Mouse (Mus musculus): ENCODE results near the gene Lhfpl4. TPM values are rescaled to one million over a fixed set of nuclear protein-coding genes. Genes with fewer than 3 reads are reported as not detected.
A peak's percentile ranks its signal among the peaks of the same experiment; 100 is the strongest.

The Lhfpl4 gene
- polyA plus RNA-seq, 1 experiment from 2014 or later = 29.6 TPM

DNA sequence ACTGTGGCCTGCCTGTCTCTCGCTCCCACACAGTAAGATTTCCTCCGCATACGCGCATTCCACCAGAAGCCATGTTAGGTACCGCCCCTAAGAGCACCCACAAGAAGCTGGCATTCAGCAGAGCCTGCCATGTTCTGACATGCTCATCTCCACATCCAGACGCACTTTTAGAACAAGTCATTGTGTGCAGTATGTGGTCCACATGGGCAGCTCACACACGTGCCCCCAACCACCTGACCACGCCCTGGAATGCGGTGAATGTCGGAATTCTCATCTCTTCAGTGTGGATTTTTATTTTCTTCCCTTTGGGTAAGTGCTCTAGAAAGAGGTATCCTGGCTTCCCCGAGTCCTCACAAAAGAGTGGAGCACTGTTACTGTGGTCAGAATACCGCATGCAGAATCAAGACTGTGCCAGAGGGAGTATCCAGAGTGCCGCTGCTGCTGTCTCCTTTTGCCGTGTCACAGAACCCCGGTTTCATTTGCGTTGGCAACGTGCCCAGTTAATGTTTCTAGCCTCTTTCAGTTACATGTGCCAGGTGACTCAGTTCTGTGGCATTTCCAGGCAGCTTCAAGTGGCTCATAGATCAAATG, 28.4 kb downstream of the Lhfpl4 start:
- peaks cover 9% of the 10 kb centered on the region for H3K4me1 ChIP-seq
- 73% methylated on average over 17 of the region's 17 CpGs for WGBS
- H3K9me3 ChIP-seq (replicated peaks) = no peaks in the 10 kb centered on the region
- H3K27me3 ChIP-seq = no peaks in the 10 kb centered on the region
- no peak overlapping the region for H3K27ac ChIP-seq
- no peak overlapping the region for H3K9ac ChIP-seq
- H3K36me3 ChIP-seq (ENCODE audit: poor library complexity, severe bottlenecking) = peaks cover 16% of the 10 kb centered on the region
- H3K4me3 ChIP-seq = no peak overlapping the region
- ATAC-seq = peak; percentile 45
- H3K4me2 ChIP-seq = no peak overlapping the region

DNA sequence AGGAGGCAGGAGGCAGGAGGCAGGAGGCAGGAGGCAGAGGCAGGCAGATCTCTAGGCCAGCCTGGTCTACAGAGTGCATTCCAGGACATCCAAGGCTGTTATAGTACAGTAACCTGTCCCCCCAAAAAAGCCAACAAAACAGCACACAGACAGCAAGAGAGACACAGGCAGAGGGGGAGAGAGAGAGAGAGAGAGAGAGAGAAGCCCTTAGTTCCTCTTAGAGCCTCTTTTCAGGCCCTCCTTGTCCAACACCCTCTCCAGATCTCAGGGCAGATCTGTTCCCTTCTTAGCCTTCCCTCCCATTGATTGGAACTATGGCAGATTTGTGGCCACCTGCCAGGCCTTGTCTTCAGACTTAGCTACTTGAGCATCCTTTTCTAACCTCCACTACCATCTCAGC, 31.7 kb downstream of the Lhfpl4 start:
- peaks cover 9% of the 10 kb centered on the region for H3K4me1 ChIP-seq
- no peak for ATAC-seq
- no peaks in the 10 kb centered on the region for H3K9me3 ChIP-seq (replicated peaks)
- no peak overlapping the region for H3K4me3 ChIP-seq
- 0 out of 2 replicates have a peak, but pooled peaks cover 5% of the 10 kb centered on the region for H3K36me3 ChIP-seq (ENCODE audit: poor library complexity, severe bottlenecking)
- H3K4me2 ChIP-seq = no peak overlapping the region
- no peaks in the 10 kb centered on the region for H3K27me3 ChIP-seq
- H3K9ac ChIP-seq = no peak overlapping the region
- no peak overlapping the region for H3K27ac ChIP-seq

DNA sequence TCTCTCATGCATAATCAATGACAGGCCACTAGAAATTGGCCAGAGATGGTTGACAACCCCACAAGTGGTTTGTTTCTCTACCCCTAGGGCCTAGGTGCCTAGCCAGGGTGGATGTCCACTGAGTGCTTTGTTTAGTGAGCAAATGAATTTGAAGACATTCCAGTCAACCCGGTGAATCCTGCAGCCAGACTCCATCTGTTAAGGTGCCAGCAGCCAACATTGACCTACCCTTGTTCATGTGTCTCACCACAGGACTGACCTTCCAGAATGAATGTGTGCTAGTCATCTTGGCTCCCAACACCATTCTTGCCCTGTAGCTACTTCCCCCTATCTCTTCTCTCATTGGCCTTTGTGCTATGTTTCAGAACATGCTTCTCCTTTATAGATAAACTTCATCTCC, 33.2 kb downstream of the Lhfpl4 start:
- Histone ChIP-seq H3K4me3 (no peak overlapping the region), H3K27me3 (no peaks in the 10 kb centered on the region), H3K9me3 (replicated peaks) (no peaks in the 10 kb centered on the region), H3K4me2 (no peak overlapping the region), H3K4me1 (peaks cover 5% of the 10 kb centered on the region), H3K36me3 (ENCODE audit: poor library complexity, severe bottlenecking) (0 out of 2 replicates have a peak, but pooled peaks cover 9% of the 10 kb centered on the region), H3K9ac (no peak overlapping the region), H3K27ac (no peak overlapping the region)
- 96% methylated on average over 1 of the region's 1 CpGs for WGBS
- no peak for ATAC-seq

DNA sequence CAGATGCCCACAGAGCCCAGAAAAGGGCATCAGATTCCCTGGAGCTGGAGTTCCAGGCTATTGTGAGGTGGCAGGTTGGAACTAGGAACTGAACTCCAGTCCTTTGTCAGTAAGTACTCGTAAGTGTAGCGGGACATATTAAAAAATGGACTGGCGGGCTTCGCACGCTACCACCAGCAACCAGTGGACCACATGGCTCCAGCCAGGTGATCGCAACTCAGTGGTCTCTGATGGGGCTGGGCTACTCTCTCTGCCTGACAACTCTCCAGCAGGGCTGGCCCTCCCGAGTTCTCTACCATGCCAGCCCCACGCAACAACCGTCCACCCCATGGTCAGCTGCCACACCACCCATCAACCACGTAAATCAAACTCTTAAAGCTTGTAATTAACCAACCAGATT, 35.1 kb downstream of the Lhfpl4 start:
- H3K27ac ChIP-seq = no peak overlapping the region
- no peaks in the 10 kb centered on the region for H3K4me1 ChIP-seq
- H3K4me3 ChIP-seq = no peak overlapping the region
- no peak overlapping the region for H3K9ac ChIP-seq
- H3K4me2 ChIP-seq = no peak overlapping the region
- peaks cover 23% of the 10 kb centered on the region for H3K36me3 ChIP-seq (ENCODE audit: poor library complexity, severe bottlenecking)
- ATAC-seq = no peak
- H3K27me3 ChIP-seq = no peaks in the 10 kb centered on the region
- H3K9me3 ChIP-seq (replicated peaks) = no peaks in the 10 kb centered on the region
- WGBS = 97% methylated on average over 10 of the region's 10 CpGs

DNA sequence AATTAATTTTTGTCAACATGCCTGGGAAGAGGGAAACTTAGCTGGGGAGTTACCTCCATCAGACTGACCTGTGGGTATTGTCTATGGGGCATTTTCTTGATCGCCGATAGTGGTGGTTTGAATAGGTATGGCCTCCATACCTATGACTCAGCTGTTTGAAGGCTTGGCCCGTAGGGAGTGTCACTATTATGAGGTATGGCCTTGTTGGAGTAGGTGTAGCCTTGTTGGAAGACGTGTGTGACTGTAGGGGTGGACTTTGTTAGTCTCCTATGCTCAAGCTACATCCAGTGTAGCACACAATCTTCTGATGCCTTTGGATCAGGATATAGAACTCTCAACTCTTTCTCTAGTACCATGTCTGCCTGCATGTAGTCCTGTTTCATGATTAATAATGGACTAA, 39.1 kb downstream of the Lhfpl4 start:
- ATAC-seq = no peak
- 96% methylated on average over 4 of the region's 4 CpGs for WGBS
- Histone ChIP-seq H3K9ac (no peak overlapping the region), H3K36me3 (ENCODE audit: poor library complexity, severe bottlenecking) (peaks cover 64% of the 10 kb centered on the region), H3K4me1 (no peaks in the 10 kb centered on the region), H3K27ac (no peak overlapping the region), H3K4me3 (no peak overlapping the region), H3K27me3 (no peaks in the 10 kb centered on the region), H3K4me2 (no peak overlapping the region), H3K9me3 (replicated peaks) (no peaks in the 10 kb centered on the region)

DNA sequence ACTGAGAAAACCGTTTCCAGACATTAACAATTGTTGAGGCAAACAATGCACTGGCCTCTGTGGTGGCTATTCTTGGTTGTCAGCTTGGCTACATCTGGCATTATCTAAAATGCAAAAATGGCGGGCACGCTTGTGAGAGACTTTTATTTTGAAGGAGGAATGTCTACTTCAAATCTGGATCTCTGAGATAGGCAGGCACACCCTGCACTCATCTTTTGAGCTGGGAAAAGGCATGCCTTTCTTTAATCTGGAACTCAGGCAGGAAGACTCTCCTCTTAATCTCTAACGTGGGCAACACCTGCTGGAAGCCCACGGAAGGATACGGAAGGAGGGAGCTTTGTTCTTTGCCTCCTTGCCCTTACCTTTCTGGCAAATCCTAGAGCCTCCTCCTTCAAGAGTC, 40.3 kb downstream of the Lhfpl4 start:
- H3K4me2 ChIP-seq = no peak overlapping the region
- WGBS = 88% methylated on average over 6 of the region's 6 CpGs
- no peak overlapping the region for H3K4me3 ChIP-seq
- no peaks in the 10 kb centered on the region for H3K27me3 ChIP-seq
- no peaks in the 10 kb centered on the region for H3K9me3 ChIP-seq (replicated peaks)
- H3K27ac ChIP-seq = no peak overlapping the region
- peaks cover 71% of the 10 kb centered on the region for H3K36me3 ChIP-seq (ENCODE audit: poor library complexity, severe bottlenecking)
- no peaks in the 10 kb centered on the region for H3K4me1 ChIP-seq
- H3K9ac ChIP-seq = no peak overlapping the region
- ATAC-seq = no peak

DNA sequence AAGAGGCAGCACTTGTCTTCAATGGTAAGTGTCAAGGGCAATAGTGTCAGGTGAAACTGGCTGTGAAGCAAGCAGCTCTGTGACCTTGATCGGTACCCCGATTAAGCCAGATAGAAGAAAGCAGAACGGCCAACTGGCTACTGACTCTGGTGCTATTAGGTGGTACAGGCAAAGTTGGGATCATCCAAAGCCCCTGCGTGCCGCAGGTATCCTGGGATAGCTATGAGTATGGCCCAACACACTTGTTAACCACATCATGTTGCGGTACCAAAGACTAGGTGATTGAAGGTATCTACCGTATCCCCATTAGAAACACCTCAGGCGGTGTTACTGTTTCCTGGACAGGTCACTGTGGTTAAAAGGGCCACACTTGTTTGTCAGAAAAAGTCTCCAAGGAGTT, 41.1 kb downstream of the Lhfpl4 start:
- H3K9ac ChIP-seq = no peak overlapping the region
- no peak overlapping the region for H3K27ac ChIP-seq
- H3K27me3 ChIP-seq = no peaks in the 10 kb centered on the region
- H3K4me2 ChIP-seq = no peak overlapping the region
- H3K9me3 ChIP-seq (replicated peaks) = no peaks in the 10 kb centered on the region
- no peak for ATAC-seq
- no peak overlapping the region for H3K4me3 ChIP-seq
- H3K4me1 ChIP-seq = no peaks in the 10 kb centered on the region
- peaks cover 79% of the 10 kb centered on the region for H3K36me3 ChIP-seq (ENCODE audit: poor library complexity, severe bottlenecking)
- WGBS = 98% methylated on average over 8 of the region's 8 CpGs

DNA sequence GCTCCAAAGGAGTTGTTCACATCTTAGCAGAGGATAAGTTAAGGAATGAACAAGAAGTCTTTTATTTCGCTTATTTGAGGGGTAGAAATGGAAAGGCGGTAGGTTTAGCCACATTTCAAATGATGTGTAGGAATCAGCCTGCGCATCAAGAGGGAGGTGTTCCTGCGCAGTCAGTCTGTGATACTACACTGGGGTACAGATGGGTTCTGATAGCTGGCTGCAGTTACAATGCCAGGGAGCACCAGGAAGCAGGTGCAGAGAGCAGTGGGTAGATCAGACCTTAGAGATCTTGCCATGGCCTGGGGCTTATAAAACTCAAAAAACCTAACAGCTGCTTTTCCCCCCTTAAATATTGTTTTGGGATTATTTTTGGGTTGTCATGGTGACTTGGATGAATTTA, 49.9 kb downstream of the Lhfpl4 start:
- Histone ChIP-seq H3K9me3 (replicated peaks) (no peaks in the 10 kb centered on the region), H3K27me3 (no peaks in the 10 kb centered on the region), H3K4me2 (no peak overlapping the region), H3K9ac (no peak overlapping the region), H3K27ac (no peak overlapping the region), H3K4me3 (no peak overlapping the region), H3K4me1 (no peaks in the 10 kb centered on the region), H3K36me3 (ENCODE audit: poor library complexity, severe bottlenecking) (peaks cover 85% of the 10 kb centered on the region)
- 93% methylated on average over 4 of the region's 4 CpGs for WGBS
- no peak for ATAC-seq

DNA sequence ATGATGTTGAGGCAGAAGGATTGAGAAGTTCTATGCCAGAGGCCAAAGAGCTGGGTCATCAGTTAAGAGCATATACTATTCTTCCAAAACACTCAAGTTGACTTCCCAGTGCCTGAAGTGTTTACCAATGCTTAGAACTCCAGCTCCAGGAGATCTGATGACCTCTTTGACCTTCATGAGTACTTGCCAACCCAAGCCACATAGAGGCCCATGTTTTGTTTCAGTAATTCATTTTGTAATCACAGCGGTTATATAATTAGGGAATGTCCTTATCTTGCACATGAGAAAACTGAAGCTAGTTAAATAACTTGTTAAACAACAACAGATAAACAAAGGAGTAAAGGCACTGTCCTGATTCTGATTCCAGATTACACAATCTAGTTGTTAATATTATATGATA, 50.4 kb downstream of the Lhfpl4 start:
- no peak overlapping the region for H3K4me3 ChIP-seq
- H3K4me1 ChIP-seq = no peaks in the 10 kb centered on the region
- H3K27ac ChIP-seq = no peak overlapping the region
- H3K36me3 ChIP-seq (ENCODE audit: poor library complexity, severe bottlenecking) = peaks cover 82% of the 10 kb centered on the region
- no peaks in the 10 kb centered on the region for H3K27me3 ChIP-seq
- no peak for ATAC-seq
- 96% methylated on average over 1 of the region's 1 CpGs for WGBS
- H3K9ac ChIP-seq = no peak overlapping the region
- no peak overlapping the region for H3K4me2 ChIP-seq
- no peaks in the 10 kb centered on the region for H3K9me3 ChIP-seq (replicated peaks)

DNA sequence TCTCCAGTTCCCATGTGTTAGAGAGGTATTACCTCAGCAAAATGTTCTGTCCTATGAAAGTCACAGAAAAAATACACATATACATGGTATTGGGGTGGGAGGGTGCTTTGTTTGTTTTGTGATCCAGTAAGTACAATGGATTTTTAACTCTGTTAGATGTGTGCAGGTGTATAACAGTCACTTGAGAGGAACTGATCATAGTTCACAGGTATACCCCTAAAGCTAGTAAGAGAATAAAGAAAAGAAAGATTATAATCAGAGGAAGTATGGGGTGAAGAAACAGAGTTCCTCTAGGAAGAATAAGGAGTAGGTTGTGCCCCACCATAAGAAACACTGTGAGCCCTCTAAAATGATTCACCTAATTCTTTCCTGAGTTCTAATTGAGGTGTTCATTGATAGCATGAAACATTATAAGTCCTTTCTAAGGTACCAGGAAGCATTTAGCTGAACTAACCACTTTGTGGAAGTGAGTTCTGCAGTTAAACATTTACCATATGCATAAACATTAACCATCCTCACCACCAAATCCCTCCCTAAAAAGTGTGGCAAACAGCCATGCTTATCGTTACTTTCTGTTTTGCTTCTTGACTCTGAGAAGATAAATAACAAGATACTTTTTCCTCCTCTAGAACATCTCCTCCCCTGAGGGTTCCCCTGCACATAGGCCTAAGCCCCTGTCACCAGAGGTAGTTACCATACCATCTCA, 53.6 kb downstream of the Lhfpl4 start:
- H3K4me1 ChIP-seq = no peaks in the 10 kb centered on the region
- H3K36me3 ChIP-seq (ENCODE audit: poor library complexity, severe bottlenecking) = peaks cover 75% of the 10 kb centered on the region
- 92% methylated on average over 1 of the region's 1 CpGs for WGBS
- H3K27me3 ChIP-seq = no peaks in the 10 kb centered on the region
- ATAC-seq = no peak
- no peak overlapping the region for H3K4me3 ChIP-seq
- H3K9ac ChIP-seq = no peak overlapping the region
- H3K27ac ChIP-seq = no peak overlapping the region
- no peak overlapping the region for H3K4me2 ChIP-seq
- H3K9me3 ChIP-seq (replicated peaks) = no peaks in the 10 kb centered on the region

DNA sequence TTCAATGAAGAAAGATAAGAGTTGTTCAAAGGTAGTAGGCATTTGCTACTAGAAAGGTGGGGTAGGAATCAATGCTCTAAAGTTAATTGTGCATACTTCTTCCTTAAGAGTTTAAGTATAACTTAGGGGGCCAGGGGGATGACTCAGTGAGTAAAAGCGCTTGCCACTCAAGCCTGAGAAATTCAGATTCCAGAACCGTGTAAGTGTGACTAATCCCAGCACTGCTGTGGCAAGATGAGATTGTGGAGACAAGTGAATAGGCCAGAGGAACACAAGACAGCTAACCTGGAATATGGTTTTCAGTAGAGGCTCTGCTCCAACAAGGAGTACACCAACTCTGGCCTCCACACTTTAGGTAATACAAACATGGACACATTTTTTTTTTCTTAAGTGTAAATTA, 61.8 kb downstream of the Lhfpl4 start:
- Histone ChIP-seq H3K4me3 (no peak overlapping the region), H3K4me2 (no peak overlapping the region), H3K27me3 (no peaks in the 10 kb centered on the region), H3K4me1 (no peaks in the 10 kb centered on the region), H3K9me3 (replicated peaks) (no peaks in the 10 kb centered on the region), H3K27ac (no peak overlapping the region), H3K36me3 (ENCODE audit: poor library complexity, severe bottlenecking) (peaks cover 56% of the 10 kb centered on the region), H3K9ac (no peak overlapping the region)
- no peak for ATAC-seq
- 79% methylated on average over 2 of the region's 2 CpGs for WGBS

DNA sequence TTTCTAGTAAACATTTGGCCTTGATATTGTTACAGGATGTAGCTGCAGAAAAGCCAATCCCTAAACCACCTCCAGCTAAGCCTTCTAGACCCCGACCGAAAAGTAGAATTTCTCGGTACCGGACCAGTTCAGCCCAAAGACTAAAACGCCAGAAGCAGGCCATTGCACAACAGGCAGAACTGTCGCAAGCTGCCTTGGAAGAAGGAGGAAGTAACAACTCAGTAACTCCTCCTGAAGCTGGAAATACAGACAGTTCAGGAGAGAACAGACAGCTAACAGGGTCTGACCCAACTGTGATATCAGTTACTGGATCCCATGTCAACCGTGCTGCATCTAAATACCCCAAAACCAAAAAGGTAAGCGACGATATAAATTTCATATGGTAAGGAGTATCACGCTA, 74.4 kb downstream of the Lhfpl4 start:
- no peak overlapping the region for H3K9ac ChIP-seq
- peaks cover 79% of the 10 kb centered on the region for H3K36me3 ChIP-seq (ENCODE audit: poor library complexity, severe bottlenecking)
- H3K9me3 ChIP-seq (replicated peaks) = no peaks in the 10 kb centered on the region
- no peak overlapping the region for H3K27ac ChIP-seq
- H3K4me1 ChIP-seq = no peaks in the 10 kb centered on the region
- no peak overlapping the region for H3K4me2 ChIP-seq
- WGBS = 96% methylated on average over 10 of the region's 10 CpGs
- ATAC-seq = no peak
- no peaks in the 10 kb centered on the region for H3K27me3 ChIP-seq
- no peak overlapping the region for H3K4me3 ChIP-seq
